Mouse (Mus musculus): ENCODE measurements around the gene Gipr.
"Not testable (repeated sequence)": the region's sequence is repeated elsewhere in the genome, so short reads cannot be mapped to it uniquely, and the experiment has no call there.

Gipr gene

GRCm38 (mm10) chr7:19178035-19178434, 12.1 kb upstream of the Gipr start:
- peak; percentile 48 to 58 for DNase-seq

- DNase-seq, result peak; percentile 25 to 35
Measured at GRCm38 (mm10) chr7:19177216-19177615, 11.3 kb upstream of the Gipr start.

- no peak for DNase-seq
Measured at GRCm38 (mm10) chr7:19176516-19176947, 10.6 kb upstream of the Gipr start.

GRCm38 (mm10) chr7:19175708-19176515, 10.0 kb upstream of the Gipr start, which contains the start of gene Eml2:
TSS of gene Eml2 (plus strand) at chr7:19176421.
- DNase-seq, result peak; percentile 84 to 91

GRCm38 (mm10) chr7:19172874-19173273, 6.9 kb upstream of the Gipr start:
- peak; percentile 69 to 74 for DNase-seq

GRCm38 (mm10) chr7:19171831-19172230, 5.9 kb upstream of the Gipr start:
- DNase-seq, result peak; percentile 46 to 52

GRCm38 (mm10) chr7:19170142-19170541, 4.2 kb upstream of the Gipr start:
- no peak for DNase-seq

GRCm38 (mm10) chr7:19169506-19169905, 3.6 kb upstream of the Gipr start:
- DNase-seq, result no peak

- DNase-seq, result no peak
Measured at GRCm38 (mm10) chr7:19166990-19167389, 1.1 kb upstream of the Gipr start.

GRCm38 (mm10) chr7:19164978-19165377, 949 bp downstream of the Gipr start:
- no peak for DNase-seq

GRCm38 (mm10) chr7:19164189-19164588, 1.7 kb downstream of the Gipr start:
- no peak for DNase-seq

- DNase-seq, result no peak
Measured at GRCm38 (mm10) chr7:19163752-19164151, 2.2 kb downstream of the Gipr start.

GRCm38 (mm10) chr7:19162928-19163327, 3.0 kb downstream of the Gipr start:
- no peak for DNase-seq

GRCm38 (mm10) chr7:19160115-19160514, 5.8 kb downstream of the Gipr start:
- no peak for DNase-seq

GRCm38 (mm10) chr7:19159411-19159810, 6.5 kb downstream of the Gipr start:
- peak in 1 of 2 experiments; percentile 25 for DNase-seq

GRCm38 (mm10) chr7:19158601-19159000, 7.3 kb downstream of the Gipr start:
- no peak for DNase-seq

- DNase-seq, result peak; percentile 95 to 97
Measured at GRCm38 (mm10) chr7:19157160-19157800, 8.6 kb downstream of the Gipr start.

- peak in 1 of 2 experiments; percentile 25 for DNase-seq
Measured at GRCm38 (mm10) chr7:19155825-19156475, 10.0 kb downstream of the Gipr start.

GRCm38 (mm10) chr7:19154796-19155195, 11.1 kb downstream of the Gipr start:
- DNase-seq, result no peak

GRCm38 (mm10) chr7:19151121-19151520, 14.8 kb downstream of the Gipr start:
- DNase-seq, result not testable (repeated sequence)

GRCm38 (mm10) chr7:19149626-19150025, 16.3 kb downstream of the Gipr start, which contains the start of gene Snrpd2:
TSS of gene Snrpd2 (plus strand) at chr7:19149722.
- DNase-seq, result peak; percentile 97 to 98

- peak; percentile 96 to 99 for DNase-seq
Measured at GRCm38 (mm10) chr7:19148875-19149541, 16.9 kb downstream of the Gipr start, which contains the start of gene Qpctl. TSS of gene Qpctl (minus strand) at chr7:19149291.

All from cerebellum, adult 18-20 months (tissue).